Mouse (Mus musculus) cerebellum, adult 2 months (tissue): ENCODE results near the gene Sds.

ENCODE experiments used
- CTCF ChIP-seq: fragments of 200-500 bp; IDR thresholded peaks from 2 replicates; pipeline ENCODE4 v1.5.1; 2011; ENCODE audit warnings: low read depth, mild to moderate bottlenecking, control low read depth, low read length, moderate library complexity, borderline replicate concordance; ENCODE audit not compliant: insufficient read depth
- POLR2A ChIP-seq: fragments of 200-500 bp; IDR thresholded peaks from 2 replicates; pipeline ENCODE4 v1.6.1; 2011; ENCODE audit warnings: low read length, control low read depth, borderline replicate concordance; ENCODE audit not compliant: insufficient read depth

DNA sequence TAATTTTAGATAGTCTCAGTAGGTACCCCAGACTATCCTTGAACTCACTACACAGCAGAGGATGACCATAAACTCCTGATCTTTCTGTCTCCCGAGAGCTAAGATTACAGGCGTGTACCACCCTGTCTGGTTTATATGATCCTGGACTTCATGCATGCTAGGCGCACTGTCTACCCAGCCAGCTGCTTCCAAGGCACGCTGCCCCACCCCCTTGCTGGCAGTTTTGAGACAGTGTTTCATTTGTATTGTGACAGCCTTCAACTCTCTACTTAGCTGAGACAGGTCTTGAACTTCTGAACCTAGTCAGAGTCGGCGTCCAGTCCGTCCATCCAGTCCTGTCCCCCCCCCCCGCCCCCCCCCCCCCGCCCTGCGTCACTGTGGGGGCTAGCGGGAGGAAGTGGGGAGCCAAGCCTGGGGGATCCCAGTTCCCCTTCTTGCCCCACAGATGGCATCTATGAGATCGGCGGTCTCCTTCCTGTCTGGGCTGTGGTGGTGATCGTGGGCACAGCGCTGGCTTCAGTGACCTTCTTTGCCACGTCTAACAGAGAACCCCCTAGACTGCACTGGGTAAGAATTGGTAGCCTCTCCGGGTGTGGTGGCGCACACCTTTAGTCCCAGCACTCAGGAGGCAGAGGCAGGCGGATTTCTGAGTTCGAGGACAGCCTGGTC is 51.1 kb downstream of the Sds start:
- TF ChIP-seq CTCF (no peak), POLR2A (no peak)
